Mouse (Mus musculus) cerebellum, adult 11-12 months (tissue): ENCODE results near the gene Map3k12.

Source experiments
- DNase-seq: peaks from one replicate; pipeline ENCODE4 v3.0.0; 2022

Gene Map3k12

GRCm38 (mm10) chr15:102519211-102520141, 2.6 kb upstream of the Map3k12 start:
- DNase-seq = no peak

DNA sequence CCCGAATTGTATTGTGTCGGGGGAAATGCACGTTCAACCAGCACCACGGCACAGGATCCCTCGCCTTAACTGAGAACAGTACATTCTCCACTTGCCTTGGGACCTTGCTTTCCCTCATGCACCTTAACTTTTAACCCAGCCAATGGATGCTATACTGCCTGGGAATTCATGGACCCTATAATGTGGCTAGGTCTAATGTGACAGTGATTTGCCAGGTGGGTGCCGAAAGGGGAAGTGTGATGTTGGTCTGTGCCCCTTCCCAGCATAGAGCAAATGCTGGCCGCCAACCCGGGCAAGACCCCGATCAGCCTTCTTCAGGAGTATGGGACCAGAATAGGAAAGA, 2.0 kb upstream of the Map3k12 start:
- no peak for DNase-seq

- peak; percentile 100 for DNase-seq
Observed at GRCm38 (mm10) chr15:102517976-102518858, 1.4 kb upstream of the Map3k12 start, which contains the start of gene Tarbp2. Gene Tarbp2 (plus strand): TSS chr15:102518192.

DNA sequence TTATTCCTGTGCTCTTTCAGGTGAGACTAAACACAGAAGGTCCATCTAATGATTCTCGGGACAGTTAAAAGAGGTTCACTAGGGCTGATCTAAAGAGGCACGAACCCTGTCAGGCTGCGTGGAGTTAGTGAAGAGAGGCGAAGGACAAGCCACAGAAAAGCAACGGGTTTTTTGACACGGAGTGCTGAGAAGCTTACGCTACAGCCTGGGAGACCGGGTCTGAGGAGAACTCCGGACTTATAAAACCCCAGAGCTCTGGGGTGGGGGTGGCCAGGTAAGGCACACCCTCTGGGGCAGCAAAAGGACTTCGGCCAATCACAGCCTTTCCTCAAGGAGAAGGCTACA, 739 bp upstream of the Map3k12 start:
- no peak for DNase-seq

DNA sequence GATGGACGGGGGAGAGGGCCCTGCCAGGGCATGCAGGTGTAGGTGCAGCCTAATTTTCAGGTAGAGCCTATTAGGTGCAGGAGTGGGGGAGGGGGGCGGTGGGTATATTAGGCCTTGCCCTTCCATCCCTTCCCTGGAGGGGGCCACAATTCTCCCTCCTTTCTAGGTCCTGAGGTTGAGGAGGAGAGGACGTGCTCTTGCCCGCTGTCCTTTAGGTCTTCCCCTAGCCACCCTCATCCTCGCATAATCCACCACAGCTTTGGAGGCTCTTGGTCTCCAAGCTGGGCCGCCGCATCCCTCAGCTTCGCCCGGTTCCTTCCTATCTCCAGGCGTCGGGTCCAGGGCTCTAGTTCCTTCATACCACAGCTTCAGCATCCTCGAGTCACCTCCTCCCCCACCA, 571 bp downstream of the Map3k12 start:
- DNase-seq = peak; percentile 80

DNA sequence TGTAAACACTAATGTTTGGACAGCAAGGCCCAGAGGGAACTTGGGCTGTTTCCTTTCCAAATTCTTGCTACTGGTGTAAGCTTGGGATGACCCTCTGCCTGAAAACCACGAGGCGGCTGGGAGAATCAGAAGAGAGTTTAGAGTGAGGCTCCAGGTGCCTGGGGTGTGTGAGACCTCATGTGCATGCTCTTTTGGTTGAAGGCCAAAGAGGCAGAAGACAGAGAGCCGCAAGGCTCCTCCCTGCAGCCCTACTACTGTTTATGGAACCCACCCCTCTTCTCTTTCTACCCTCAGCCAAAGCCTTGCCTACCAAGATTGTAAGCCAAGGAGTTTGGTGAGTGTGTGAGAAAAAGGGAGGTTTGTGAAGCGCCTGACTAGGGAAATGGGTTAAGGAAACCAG, 1.1 kb downstream of the Map3k12 start:
- DNase-seq = peak; percentile 69

- no peak for DNase-seq
Observed at GRCm38 (mm10) chr15:102515261-102515660, 1.6 kb downstream of the Map3k12 start.

GRCm38 (mm10) chr15:102513004-102513403, 3.9 kb downstream of the Map3k12 start:
- no peak for DNase-seq

- DNase-seq = no peak
Observed at GRCm38 (mm10) chr15:102512471-102512870, 4.4 kb downstream of the Map3k12 start.

DNA sequence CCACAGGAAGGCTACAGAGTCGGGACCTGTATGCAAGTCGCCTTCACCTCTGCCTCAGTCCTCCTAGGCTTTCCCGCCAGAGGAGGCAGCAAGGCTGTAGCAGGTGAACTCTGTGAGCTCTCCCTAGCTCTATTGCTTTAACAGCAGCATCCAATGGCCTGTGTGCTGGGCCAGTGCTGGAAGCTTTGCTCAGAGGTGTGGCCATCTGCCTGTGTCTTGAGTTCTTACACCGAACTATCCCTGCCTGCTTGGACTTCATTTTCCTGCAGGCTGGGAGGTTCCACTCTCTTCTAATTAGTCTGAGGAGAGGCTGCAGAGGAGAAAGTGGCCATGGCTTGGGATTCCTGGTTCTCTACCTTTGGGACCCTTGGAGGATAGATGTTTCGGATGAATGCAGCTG, 4.9 kb downstream of the Map3k12 start:
- DNase-seq = no peak

GRCm38 (mm10) chr15:102511285-102511833, 5.5 kb downstream of the Map3k12 start:
- DNase-seq = no peak

GRCm38 (mm10) chr15:102510590-102511284, 6.1 kb downstream of the Map3k12 start:
- peak; percentile 83 for DNase-seq

GRCm38 (mm10) chr15:102510110-102510509, 6.8 kb downstream of the Map3k12 start:
- DNase-seq = no peak

GRCm38 (mm10) chr15:102508336-102508735, 8.5 kb downstream of the Map3k12 start:
- no peak for DNase-seq

- DNase-seq = no peak
Observed at GRCm38 (mm10) chr15:102507561-102507960, 9.3 kb downstream of the Map3k12 start.

DNA sequence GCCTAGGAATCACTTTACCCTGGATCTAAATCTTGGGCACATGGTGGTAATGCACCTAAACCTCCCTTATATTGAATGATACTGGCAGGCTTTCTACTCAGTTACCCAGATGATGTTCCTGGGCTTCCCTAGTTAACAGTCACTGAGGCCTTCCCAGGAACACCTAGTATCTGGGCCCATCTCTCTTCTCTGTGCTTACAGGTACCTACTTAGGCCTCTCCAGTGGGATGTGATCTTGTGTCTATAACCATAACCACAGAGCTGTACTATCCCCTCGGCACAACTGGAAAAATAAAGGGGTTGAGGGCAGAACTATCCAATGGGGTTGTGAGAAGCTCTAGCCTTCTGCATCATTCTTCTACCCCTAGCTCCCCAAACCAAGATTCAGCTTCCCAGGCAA, 10.0 kb downstream of the Map3k12 start:
- DNase-seq = no peak

- no peak for DNase-seq
Observed at GRCm38 (mm10) chr15:102506464-102506830, 10.4 kb downstream of the Map3k12 start.

DNA sequence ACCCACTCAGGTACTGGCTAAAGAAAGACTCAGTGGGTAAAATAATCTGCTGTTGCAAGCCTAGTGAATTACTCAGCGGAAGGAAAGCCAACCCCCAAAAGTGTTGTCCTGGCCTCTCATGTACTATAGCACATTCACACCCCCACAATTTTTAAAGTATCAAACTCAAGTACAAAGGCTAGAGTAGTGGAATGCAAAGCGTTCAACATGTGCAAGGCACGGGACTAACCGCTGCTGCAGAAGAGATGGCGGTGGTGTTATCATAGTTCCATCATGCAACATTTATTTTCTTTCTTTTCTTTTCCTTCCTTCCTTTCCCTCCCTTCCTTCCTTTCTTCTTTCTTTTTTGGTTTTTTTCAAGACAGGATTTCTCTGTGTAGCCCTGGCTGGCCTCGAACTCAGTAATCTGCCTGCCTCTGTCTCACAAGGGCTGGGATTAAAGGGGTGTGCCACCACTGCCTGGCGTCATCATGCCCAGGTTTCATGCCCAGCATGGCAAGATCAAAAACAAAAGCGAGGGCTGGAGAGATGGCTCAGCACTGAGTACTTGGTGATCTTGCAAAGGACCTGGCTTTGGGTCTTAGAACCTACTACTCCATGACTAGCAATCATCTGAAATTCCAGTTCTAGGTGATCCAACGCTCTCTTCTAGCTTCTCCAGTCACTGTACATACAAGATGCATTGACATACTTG, 10.9 kb downstream of the Map3k12 start:
- DNase-seq = no peak

GRCm38 (mm10) chr15:102505073-102505769, 11.6 kb downstream of the Map3k12 start:
- no peak for DNase-seq

DNA sequence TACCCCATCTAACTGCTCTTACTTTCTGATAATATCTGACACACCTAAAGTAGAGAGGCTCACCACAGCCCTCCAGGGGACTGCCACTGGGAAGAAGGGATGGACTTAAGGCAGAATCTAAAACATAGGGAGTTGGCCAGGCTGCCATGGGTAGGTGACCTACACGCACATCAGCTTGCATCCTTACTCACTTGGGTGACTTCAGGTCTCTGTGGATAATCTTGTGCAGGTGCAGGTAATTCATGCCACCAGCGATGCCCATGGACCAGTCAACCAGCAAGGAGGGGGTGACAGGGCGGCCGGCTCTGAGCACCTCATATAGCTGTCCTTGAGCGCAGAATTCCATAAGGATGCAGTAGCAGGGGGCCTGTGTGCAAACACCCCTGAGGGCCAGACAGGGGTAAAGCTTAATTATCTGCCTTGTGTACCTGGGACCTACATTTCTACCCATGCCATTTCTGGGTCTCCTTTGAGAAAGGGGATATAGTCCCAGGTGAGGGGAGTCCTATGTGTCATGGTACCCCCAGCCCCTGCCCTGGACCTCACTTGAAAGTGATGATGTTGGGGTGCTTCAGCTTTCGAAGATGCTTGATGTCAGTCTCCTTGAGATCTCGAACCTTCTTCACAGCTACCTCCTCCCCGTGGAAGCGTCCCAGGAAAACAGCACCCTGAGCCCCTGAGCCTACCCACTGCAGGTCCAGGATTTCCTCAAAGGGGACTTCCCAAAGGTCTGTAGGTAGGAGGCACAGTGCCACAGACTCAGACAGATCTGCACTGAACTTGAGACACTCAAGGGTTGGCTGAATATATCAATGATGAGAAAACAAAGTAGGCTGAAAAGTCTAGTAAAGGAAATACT, 12.7 kb downstream of the Map3k12 start:
- no peak for DNase-seq

DNA sequence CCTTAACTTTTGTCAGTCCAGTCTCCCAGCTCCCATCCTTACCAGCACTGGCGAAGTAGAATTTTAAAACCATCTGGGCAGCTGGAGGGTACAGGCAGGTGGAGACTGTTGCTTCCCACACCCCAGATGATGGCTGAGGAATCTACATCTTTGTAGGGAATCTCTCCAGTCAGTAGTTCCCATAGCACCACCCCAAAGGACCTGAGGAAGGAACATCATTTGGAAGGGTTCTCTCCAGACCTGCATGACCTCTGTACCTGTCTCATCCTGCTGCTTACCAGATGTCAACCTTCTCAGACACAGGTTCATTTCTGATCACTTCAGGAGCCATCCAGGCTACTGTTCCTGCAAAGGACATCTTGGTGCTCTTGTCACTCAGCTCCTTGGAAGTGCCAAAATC, 13.4 kb downstream of the Map3k12 start, which contains the start of gene Gm10337:
Gene Gm10337 (plus strand): TSS at position 276 of the 400 bp plus-strand sequence.
- no peak for DNase-seq
